Mouse (Mus musculus): Measurements from ENCODE around the gene Lamb1.

Lamb1 gene

DNA sequence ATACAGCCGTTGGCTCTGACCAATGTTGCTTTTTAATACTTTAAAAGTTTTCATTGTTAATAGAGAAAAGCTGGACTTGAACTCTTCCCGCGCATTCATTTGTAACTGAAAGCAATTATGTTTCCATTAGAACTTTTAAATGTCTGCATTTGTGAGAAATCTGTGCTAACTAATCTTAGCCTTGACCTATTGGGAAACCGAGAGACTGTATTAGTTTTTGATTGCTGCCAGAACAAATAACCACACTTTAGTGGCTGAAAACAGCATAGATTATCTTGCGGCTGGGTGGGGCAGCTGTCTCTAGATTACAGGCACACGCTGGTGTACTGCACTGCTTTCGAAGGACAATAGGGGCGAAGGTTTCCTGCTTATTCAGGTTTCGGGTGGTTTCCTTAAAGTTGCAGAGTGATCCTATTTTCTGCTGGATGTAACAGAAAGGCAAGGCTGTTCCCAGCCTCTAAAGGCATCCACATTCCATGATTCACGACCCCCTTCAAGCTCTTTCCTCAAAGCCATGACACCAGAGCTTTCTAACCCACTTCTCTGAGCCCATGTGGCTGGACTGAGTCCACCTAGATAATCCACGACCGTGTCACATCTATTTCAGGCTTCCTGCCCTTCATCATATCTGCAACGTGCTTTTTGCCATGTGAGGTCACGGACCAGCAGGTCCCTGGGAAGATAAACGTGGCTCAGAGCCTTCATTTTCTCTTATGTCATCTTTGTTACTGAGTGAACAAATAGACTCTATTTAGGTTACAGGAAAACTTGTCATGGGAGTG is 28.5 kb downstream of the Lamb1 start:
- TF ChIP-seq GATA4 (IDR thresholded peaks at IDR 0.05; ENCODE audit: insufficient replicate concordance, low read length): no peak

DNA sequence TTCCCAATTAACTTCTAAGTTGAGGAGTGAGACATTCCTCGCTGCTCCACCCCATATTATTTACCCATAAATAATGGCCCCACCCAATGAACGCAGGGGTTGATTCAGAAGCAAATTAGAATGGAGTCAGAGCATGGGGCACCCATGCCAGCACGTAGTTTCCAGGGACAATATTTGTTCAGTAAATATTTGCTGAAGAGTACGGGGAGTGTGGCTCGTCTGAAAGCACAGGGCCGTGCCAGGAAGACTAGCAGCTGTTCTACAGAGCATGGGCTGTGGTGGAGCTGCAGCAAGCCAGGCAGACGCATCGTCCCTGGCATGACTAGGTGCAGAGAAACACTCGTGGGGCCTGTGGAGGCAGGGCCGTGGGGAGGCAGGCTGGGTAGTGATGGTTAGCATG is 29.5 kb downstream of the Lamb1 start:
- no peak for TF ChIP-seq GATA4 (IDR thresholded peaks at IDR 0.05; ENCODE audit: insufficient replicate concordance, low read length)

DNA sequence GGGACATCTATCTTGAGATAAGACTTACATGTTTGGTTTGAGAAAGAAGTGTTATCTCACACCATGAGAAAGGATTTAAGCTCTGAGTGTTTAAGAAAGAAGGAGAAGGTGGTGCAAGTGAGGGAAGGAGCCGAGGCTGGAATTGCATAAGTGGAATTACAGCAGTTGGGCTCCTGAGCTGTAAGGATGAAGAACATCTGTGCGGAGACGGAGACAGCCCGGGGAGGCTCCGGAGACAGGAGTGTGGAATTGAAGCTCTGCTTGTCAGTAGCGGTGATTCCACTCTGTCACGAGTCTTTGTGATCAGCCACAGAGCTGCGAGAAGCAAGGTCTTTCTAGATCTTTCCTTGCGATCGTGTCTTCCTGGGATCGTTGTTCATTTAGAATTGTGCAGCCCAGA is 30.0 kb downstream of the Lamb1 start:
- no peak for TF ChIP-seq GATA4 (IDR thresholded peaks at IDR 0.05; ENCODE audit: insufficient replicate concordance, low read length)

DNA sequence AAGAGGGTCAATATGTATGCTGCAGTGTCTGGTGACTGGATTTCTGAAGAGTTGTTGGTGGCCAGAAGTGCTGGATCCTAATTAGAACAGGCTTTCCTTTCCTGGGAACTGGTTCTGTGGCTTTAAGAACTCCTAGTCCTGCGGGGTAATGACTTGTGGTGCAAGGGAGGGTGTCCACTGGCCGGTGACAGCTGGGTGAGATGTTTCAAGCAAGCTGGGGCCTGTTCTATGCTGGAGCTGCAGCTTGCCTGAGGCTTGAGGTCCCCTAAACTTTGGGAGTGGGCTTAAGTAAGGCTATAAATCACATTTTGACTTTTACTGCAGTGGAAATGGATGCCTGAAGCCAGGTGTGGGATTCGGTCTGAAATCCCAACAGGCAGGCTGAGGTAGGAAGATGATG is 30.5 kb downstream of the Lamb1 start:
- TF ChIP-seq GATA4 (IDR thresholded peaks at IDR 0.05; ENCODE audit: insufficient replicate concordance, low read length): no peak

DNA sequence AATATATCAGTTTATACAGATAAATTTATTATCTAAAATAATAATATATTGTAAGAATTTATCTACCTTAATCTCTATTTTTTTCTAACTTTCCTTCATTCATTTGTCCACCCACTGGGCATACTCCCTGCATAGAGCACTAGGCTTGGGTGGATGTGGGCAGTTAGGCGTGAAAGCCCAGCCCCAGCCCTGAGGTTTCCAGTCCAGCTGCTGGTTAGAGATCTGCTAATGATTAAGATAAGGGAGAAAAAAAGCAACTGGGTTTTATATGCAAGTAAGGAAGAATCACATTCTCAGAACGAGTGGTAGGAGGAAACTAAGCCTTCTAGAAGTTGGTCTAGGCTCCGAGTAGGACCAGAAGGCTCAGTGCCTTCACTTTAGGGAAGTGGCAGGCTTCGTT is 31.1 kb downstream of the Lamb1 start:
- no peak for TF ChIP-seq GATA4 (IDR thresholded peaks at IDR 0.05; ENCODE audit: insufficient replicate concordance, low read length)

DNA sequence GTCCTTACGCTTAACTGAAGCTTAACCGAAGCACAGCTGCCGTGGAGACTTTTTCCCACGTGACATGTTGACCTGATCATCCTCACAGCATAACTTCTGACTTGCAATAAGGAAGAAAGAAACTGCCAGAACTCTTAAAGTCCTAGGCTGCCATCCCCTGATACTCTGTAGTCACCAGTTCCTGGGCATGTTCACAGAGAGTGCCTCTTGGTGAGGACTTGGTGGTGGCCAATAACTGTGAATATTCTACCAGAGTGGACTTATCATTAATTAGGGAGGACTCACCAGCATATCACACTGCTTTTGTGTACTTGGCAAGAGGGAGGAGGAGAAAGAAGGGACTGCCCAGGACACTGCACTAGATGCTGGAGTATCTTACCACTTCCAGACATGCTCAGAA is 33.1 kb downstream of the Lamb1 start:
- no peak for TF ChIP-seq GATA4 (IDR thresholded peaks at IDR 0.05; ENCODE audit: insufficient replicate concordance, low read length)

DNA sequence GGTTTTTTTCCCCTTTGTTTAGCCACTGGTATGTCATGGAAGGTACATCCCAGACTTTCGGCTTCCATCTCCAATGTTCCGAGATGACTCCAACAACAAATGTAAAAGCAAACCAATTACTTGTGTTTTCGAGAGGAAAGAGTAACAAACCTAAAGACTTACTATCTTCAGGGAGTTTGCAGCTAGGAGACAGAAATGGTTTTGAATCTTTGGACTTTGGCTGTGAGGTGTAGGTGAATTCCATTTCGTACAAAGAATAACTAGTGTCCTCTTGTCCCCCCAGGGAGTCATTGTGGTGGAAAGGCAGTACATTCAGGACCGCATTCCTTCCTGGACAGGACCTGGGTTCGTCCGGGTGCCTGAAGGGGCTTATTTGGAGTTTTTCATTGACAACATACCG is 33.5 kb downstream of the Lamb1 start:
- TF ChIP-seq GATA4 (IDR thresholded peaks at IDR 0.05; ENCODE audit: insufficient replicate concordance, low read length): no peak

DNA sequence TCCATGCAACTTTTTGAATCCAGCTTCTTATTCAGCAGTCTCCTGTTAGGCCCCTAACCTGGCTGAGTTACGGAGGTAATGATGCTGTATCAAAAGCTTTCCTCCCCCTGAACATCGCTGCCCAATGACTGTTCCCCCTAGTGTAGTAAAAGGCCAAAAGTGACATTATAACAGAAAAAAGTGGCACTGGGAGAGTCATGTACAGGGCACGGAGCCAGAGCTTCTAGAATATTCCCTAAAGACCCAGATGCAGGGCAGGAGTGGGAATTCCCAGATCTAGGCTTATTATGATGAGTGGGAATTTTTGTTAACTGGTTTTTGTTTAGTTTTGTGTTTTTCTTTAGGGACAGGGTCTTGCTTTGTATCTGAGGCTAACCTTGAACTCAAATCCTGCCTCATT is 34.1 kb downstream of the Lamb1 start:
- no peak for TF ChIP-seq GATA4 (IDR thresholded peaks at IDR 0.05; ENCODE audit: insufficient replicate concordance, low read length)

DNA sequence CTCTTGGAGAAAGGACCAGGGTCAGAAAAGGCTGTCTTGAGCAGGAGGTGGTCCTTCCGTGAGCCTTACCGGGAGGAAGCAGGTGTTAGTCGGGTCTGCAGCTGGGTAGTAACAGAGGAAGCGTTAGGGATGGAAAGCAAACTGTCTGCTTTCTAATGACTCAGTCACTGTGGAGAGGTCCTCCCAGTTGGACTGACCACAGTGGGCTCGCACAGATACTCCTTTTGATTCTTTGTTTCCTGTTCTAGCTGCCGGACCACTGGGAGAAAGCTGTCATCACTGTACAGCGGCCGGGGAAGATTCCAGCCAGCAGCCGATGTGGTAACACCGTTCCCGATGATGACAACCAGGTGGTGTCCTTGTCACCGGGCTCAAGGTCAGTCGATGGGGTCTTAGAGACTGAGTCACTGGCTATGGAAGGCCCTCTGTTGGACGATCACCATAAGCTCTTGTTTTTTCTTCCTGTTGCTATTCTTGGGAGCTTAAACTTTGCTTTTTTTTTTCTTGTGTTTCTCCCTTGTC is 34.7 kb downstream of the Lamb1 start:
- TF ChIP-seq GATA4 (IDR thresholded peaks at IDR 0.05; ENCODE audit: insufficient replicate concordance, low read length): no peak

DNA sequence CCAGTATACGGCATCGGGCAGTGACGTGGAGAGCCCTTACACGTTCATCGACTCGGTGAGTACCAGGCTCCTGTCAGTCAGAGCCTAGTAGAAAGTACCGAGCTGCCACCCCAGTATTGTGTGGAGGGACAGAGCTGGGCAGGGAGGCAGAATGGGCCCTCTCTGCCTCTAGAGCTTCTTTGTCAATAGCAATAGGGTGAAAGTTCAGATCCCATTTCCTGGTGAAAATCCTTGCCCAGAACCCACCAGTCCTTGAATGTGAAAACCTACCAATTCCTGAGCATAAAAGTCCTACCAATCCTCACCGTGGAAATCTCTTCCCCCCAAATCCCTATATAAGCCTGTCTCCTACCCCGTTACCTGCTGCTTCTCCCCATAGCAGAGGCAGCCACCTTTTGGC is 35.2 kb downstream of the Lamb1 start:
- no peak for TF ChIP-seq GATA4 (IDR thresholded peaks at IDR 0.05; ENCODE audit: insufficient replicate concordance, low read length)

DNA sequence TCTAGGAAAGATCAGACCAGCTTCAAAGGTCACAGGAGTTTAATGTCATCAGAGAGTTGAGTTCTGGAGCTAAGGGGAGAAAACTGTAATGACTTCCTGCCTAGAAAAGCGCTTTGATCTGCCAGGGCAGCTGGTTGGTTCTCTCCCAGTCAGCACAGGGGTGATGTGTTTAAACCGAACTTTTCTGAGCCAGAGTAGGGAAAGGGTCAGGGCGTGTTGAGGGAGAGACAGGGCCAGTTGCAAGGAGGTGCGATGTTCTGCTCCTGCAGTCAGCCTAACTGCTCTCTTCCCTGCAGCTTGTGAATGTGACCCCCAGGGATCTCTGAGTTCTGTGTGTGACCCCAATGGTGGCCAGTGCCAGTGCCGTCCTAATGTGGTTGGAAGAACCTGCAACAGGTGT is 37.2 kb downstream of the Lamb1 start:
- TF ChIP-seq GATA4 (IDR thresholded peaks at IDR 0.05; ENCODE audit: insufficient replicate concordance, low read length): no peak

DNA sequence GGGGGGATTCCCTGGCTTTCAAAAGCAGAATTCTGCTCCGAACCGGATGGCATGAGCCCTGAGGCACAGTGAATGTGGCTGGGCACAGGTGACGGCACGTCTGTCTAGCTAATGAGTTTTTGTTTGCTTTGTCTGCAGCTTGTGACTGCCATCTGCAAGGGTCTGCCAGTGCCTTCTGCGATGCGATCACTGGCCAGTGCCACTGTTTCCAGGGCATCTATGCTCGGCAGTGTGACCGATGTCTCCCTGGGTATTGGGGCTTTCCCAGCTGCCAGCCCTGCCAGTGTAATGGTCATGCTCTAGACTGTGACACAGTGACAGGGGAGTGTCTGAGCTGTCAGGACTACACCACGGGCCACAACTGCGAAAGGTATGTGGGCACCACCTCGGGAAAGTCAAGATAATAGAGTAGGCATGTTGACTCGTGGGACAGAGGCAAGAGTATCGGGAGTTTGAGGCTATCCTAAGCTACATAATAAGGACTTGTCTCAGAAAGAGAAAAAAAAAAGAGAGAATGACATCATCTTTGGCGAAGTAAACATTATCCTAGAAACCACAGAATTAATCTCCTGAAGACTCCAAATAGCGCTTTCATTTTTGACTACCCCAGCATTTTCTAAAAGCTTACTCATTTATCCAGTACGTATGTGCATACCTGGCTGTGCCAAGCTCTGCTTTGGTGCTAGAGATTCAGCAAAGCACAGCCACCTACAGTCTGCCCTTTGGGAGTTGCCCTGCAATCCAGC is 37.9 kb downstream of the Lamb1 start:
- no peak for TF ChIP-seq GATA4 (IDR thresholded peaks at IDR 0.05; ENCODE audit: insufficient replicate concordance, low read length)

DNA sequence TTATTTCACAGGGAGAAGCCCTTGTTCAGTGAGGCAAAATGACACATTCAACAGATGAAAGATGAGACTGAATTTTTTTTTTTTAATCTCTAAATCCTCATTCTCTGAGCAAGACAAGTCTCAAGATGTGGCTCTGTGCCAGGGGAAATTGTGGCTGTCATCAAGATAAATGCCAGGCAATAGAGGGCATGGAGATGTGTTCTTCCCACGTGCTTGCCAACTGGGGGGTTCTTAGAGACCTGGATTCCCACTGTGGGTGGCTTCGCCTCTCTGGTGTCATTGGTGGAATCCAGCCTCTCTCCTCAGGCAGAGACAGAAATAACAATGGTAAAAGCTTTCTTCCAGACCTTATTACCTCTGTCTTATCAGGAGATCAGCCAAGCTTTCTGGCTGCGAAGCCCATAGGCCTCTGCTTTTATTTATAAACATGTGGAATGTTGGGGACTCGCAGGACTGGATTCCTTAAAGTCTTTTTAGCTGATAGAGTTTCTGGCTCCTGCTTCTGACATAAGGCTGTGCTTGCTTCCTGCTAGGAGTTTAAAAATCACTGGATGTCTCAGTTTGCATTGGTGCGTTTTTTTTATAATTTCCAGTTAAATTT is 41.1 kb downstream of the Lamb1 start:
- TF ChIP-seq GATA4 (IDR thresholded peaks at IDR 0.05; ENCODE audit: insufficient replicate concordance, low read length): no peak

DNA sequence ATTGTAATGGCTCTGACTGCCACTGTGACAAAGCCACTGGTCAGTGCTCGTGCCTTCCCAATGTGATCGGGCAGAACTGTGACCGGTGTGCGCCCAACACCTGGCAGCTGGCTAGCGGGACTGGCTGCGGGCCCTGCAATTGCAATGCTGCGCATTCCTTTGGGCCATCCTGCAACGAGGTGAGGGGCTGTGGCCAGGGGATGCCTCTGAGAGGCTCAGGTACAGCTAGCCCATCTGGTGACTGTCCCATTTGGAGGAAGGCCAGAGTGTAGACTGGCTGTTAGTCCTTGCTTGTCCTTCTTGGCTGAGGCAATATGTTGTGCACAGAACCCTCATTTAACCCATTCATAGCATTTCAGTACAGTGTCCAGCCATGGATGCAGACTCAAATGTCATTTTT is 42.0 kb downstream of the Lamb1 start:
- TF ChIP-seq GATA4 (IDR thresholded peaks at IDR 0.05; ENCODE audit: insufficient replicate concordance, low read length): no peak

DNA sequence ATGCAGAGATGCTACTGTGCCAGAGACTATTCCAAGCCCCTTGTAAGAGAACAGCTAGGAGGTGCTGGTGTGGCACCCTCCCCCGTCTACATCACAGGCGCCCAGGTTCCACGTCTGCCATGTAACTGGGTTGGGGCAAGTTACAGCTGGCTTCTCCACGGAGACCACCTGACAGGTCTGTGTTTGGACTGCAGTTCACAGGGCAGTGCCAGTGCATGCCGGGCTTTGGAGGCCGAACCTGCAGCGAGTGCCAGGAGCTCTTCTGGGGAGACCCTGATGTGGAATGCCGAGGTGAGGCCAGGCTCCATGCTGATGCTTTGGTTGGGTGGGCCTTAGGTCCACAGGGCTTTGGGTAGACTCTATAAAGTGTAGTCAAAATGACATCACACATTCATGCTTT is 42.7 kb downstream of the Lamb1 start:
- no peak for TF ChIP-seq GATA4 (IDR thresholded peaks at IDR 0.05; ENCODE audit: insufficient replicate concordance, low read length)

DNA sequence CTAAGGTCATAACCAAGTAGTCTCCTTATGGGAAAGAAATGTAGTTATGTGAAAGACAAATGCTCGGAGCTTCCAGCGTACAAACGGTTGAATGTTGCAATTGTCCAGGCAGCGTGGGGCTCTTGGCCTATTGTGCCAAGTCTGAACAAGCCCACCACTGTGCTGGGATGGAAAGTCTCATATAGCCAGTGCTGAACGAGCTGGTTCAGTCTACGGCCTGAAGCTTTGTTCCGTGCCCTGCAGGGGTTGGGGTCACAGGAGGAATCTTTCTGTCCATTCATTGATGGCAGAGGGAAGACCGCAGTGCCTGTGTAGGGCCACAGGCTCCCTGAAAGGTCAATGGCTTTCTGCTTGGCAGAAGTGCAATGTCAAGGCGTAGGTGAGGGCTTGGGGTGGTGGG is 45.7 kb downstream of the Lamb1 start:
- TF ChIP-seq GATA4 (IDR thresholded peaks at IDR 0.05; ENCODE audit: insufficient replicate concordance, low read length): no peak

Data from liver, adult (tissue).